Comparison of ENCODE assay signal across 11 mouse cellular contexts in the genomic region with DNA sequence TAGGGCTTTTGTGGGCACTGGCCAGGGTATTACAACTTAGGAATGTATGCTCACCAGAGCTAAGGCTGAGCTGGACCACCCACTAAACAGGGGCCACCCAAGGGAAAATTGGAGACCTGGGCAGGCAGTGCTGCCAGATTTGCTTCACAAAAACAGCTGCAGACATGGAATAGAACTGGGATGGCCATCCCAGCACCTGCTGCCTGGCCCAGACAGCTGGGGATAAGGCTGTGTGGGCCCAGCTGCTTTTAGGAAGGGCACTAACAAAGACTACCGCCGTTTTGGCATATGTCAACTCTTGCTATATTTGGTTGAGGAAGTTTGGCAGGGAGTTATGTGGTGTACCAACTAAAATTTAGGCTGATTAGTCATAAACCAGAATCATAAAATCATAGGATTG.
DNase-seq lines count a peak whose midpoint lies in the region; ATAC-seq lines count a peak whose summit lies in the region.
"Had no signal": no experiment of that assay in that cellular context is flagged by ENCODE, and none has a peak within 500 bp of the region (broad histone marks: within the 10 kb centered on the region; RNA-seq: fewer than 3 reads in every experiment).

No protein-coding gene starts in this region.

- H3K4me2 ChIP-seq in midbrain, embryonic 16.5 days (ENCODE audit: low read length) = no peak overlapping the region
- H3K4me2 ChIP-seq in neural tube, embryonic 12.5 days (replicated peaks) = no peak overlapping the region
- H3K4me2 ChIP-seq: liver, embryonic 13.5 days had no signal

- 64% methylated on average over 2 of the region's 2 CpGs for WGBS in midbrain, embryonic 10.5 days
- 48% methylated on average over 2 of the region's 2 CpGs for WGBS in midbrain, embryonic 16.5 days
- WGBS in neural tube, embryonic 12.5 days = 55% methylated on average over 2 of the region's 2 CpGs

- 0 out of 2 replicates have a peak overlapping the region, but pooled peaks have one; percentile 28 for H3K27ac ChIP-seq in midbrain, embryonic 10.5 days (replicated peaks)
- H3K27ac ChIP-seq in midbrain, embryonic 16.5 days (ENCODE audit: low read length) = no peak overlapping the region
- H3K27ac ChIP-seq in neural tube, embryonic 12.5 days = no peak overlapping the region
- H3K27ac ChIP-seq: liver, embryonic 13.5 days had no signal

- peak; percentile 47 for DNase-seq in embryo, embryonic 11 days
- no peak for DNase-seq in embryo, embryonic 10 days (ENCODE audit: low spot score)
- peak; percentile 30 for DNase-seq in midbrain, embryonic 10.5 days (ENCODE audit: low spot score)
- peak; percentile 10 to 26 for DNase-seq in heart, postnatal 14 days
- DNase-seq in frontal cortex, postnatal 10 days (ENCODE audit: low spot score in 2 of 2) = no peak
- no peak for DNase-seq in lung, postnatal 14 days
- DNase-seq: liver, embryonic 13.5 days; thymus, adult 18-20 months had no signal

- H3K4me3 ChIP-seq in midbrain, embryonic 10.5 days = no peak overlapping the region
- H3K4me3 ChIP-seq in midbrain, embryonic 16.5 days (ENCODE audit: low read depth, low read length) = no peak overlapping the region
- no peak overlapping the region for H3K4me3 ChIP-seq in neural tube, embryonic 12.5 days
- H3K4me3 ChIP-seq: liver, embryonic 13.5 days; megakaryocyte, embryonic 14.5 days had no signal

- H3K4me1 ChIP-seq in midbrain, embryonic 10.5 days = peaks cover 4% of the 10 kb centered on the region; the same call in 1 of the 2 replicates
- no peaks in the 10 kb centered on the region for H3K4me1 ChIP-seq in midbrain, embryonic 16.5 days (ENCODE audit: control insufficient read depth, insufficient read depth, low read length)
- H3K4me1 ChIP-seq in neural tube, embryonic 12.5 days = no peaks in the 10 kb centered on the region
- H3K4me1 ChIP-seq: liver, embryonic 13.5 days; megakaryocyte, embryonic 14.5 days had no signal

- no peaks in the 10 kb centered on the region for H3K9me3 ChIP-seq in midbrain, embryonic 10.5 days (replicated peaks)
- H3K9me3 ChIP-seq in midbrain, embryonic 16.5 days (replicated peaks; ENCODE audit: control insufficient read depth, low read length, poor library complexity, severe bottlenecking) = no peaks in the 10 kb centered on the region
- H3K9me3 ChIP-seq in neural tube, embryonic 12.5 days = no peaks in the 10 kb centered on the region
- H3K9me3 ChIP-seq: liver, embryonic 13.5 days; megakaryocyte, embryonic 14.5 days had no signal

- ATAC-seq in midbrain, embryonic 16.5 days = no peak
- ATAC-seq in neural tube, embryonic 12.5 days (ENCODE audit: low FRiP score, low read depth) = peak; percentile 37; the same call in 1 of the 2 replicates

- H3K36me3 ChIP-seq in midbrain, embryonic 10.5 days = no peaks in the 10 kb centered on the region
- H3K36me3 ChIP-seq in midbrain, embryonic 16.5 days (ENCODE audit: control insufficient read depth, insufficient read depth, low read length) = no peaks in the 10 kb centered on the region
- no peaks in the 10 kb centered on the region for H3K36me3 ChIP-seq in neural tube, embryonic 12.5 days
- H3K36me3 ChIP-seq: liver, embryonic 13.5 days had no signal

- intact Hi-C loops in heart, postnatal 14 days (cut with DNase I) = no loop called here

- no peaks in the 10 kb centered on the region for H3K27me3 ChIP-seq in midbrain, embryonic 10.5 days (ENCODE audit: low read depth, poor library complexity, severe bottlenecking)
- H3K27me3 ChIP-seq in midbrain, embryonic 16.5 days (ENCODE audit: control insufficient read depth, insufficient read depth, low read depth, low read length) = no peaks in the 10 kb centered on the region
- H3K27me3 ChIP-seq in neural tube, embryonic 12.5 days (replicated peaks) = no peaks in the 10 kb centered on the region
- H3K27me3 ChIP-seq: liver, embryonic 13.5 days; megakaryocyte, embryonic 14.5 days had no signal

- H3K9ac ChIP-seq in midbrain, embryonic 16.5 days (ENCODE audit: low read depth, low read length) = no peak overlapping the region
- no peak overlapping the region for H3K9ac ChIP-seq in neural tube, embryonic 12.5 days
- H3K9ac ChIP-seq: liver, embryonic 13.5 days had no signal

Comparison
In these comparisons a context has a peak if more than half of its experiments do, and no peak if none do; other contexts are left out.
1. DNase-seq: peak in embryo, embryonic 11 days (single experiment), midbrain, embryonic 10.5 days (single experiment) and heart, postnatal 14 days (2 of 2); none in embryo, embryonic 10 days (single experiment), frontal cortex, postnatal 10 days (0 of 2) and lung, postnatal 14 days (single experiment).